Mouse (Mus musculus): Measurements from ENCODE around the gene Atp6v0e. TPM values are rescaled to one million over a fixed set of nuclear protein-coding genes. Genes with fewer than 3 reads are reported as not detected.

The Atp6v0e gene
- 176 and 193 TPM in 2 replicates for polyA plus RNA-seq (2016; fragmentation: Nextera tagmentation; extraction: Ambion mirVana)

DNA sequence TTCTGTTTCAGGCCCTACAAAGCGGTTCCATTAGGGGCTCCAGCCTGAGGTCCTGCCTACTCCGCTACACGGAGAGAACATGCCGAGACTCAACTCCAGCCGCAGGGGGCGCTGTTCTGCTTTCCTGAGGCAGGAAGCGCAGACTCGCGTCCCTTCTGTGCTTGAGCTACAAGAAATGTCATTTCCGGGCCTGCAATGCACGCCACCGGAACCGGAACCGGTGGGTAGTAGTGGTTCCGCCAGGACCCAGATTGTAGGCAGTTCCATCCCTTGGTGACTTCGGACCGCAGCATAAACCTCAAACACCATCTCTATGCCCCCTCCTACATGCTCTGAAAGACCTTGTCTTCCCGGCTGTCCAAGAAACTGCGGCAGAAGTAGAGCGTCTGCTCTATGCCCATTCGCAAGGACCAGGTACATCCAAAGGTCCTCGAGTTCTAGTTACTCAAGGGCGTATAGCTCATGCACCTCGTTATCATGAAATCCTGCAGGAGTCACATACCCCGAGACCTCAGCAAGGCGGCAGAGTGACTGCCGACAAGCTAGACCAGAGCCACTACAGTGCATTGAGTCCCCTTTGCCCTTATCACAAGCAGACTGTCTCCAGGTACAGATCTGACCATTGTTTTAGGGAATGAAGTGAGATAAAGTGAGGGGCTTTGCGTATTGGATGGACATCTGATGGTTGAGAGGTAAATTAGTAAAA, at the start of gene Atp6v0e:
TSS of gene Atp6v0e (plus strand) at position 254 of the 706 bp plus-strand sequence.
- H3K4me3 ChIP-seq = peak within 1 kb of the TSS; percentile 78
- WGBS = 2% methylated on average over 28 of the region's 28 CpGs
- no peaks in the 10 kb centered on the region for H3K36me3 ChIP-seq
- H3K9ac ChIP-seq = peak within 1 kb of the TSS; percentile 81
- peaks cover 33% of the 10 kb centered on the region for H3K4me1 ChIP-seq (replicated peaks)
- H3K4me2 ChIP-seq = peak within 1 kb of the TSS; percentile 95
- peak within 1 kb of the TSS; percentile 58; the same call in 1 of the 2 replicates for H3K27ac ChIP-seq (ENCODE audit: poor library complexity, severe bottlenecking)
- no peaks in the 10 kb centered on the region for H3K9me3 ChIP-seq (replicated peaks)
- H3K27me3 ChIP-seq (replicated peaks) = peaks cover 3% of the 10 kb centered on the region; the same call in 1 of the 2 replicates
- ATAC-seq (ENCODE audit: insufficient number of reproducible peaks, low FRiP score) = peak; percentile 72

DNA sequence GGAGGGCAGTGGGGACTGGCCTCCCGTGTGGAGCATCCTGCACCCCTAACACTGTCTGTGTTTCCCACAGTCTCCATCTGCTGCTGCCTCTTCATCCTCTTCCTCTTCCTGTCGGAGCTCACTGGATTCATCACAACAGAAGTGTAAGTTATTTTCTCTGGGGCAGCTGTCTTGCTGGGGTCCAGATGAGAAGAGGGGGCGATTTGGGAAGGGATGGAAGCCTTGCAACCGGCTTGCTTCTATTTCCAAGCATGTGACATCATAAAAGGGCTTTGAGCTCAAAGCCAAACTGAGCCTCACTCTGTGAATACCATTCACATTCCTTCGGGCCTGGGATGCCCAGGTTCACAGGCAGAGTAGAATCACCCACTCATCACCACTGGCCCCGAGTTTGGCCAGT, 48.7 kb upstream of the Atp6v0e start:
- Histone ChIP-seq H3K9me3 (replicated peaks) (no peaks in the 10 kb centered on the region), H3K4me2 (no peak overlapping the region), H3K27ac (ENCODE audit: poor library complexity, severe bottlenecking) (peak overlapping the region; percentile 29; the same call in 1 of the 2 replicates), H3K27me3 (replicated peaks) (no peaks in the 10 kb centered on the region), H3K36me3 (peaks cover 55% of the 10 kb centered on the region), H3K4me3 (no peak overlapping the region), H3K4me1 (replicated peaks) (peaks cover 46% of the 10 kb centered on the region), H3K9ac (no peak overlapping the region; the same call in 1 of the 2 replicates)
- WGBS = 68% methylated on average over 6 of the region's 6 CpGs
- ATAC-seq (ENCODE audit: insufficient number of reproducible peaks, low FRiP score) = no peak

DNA sequence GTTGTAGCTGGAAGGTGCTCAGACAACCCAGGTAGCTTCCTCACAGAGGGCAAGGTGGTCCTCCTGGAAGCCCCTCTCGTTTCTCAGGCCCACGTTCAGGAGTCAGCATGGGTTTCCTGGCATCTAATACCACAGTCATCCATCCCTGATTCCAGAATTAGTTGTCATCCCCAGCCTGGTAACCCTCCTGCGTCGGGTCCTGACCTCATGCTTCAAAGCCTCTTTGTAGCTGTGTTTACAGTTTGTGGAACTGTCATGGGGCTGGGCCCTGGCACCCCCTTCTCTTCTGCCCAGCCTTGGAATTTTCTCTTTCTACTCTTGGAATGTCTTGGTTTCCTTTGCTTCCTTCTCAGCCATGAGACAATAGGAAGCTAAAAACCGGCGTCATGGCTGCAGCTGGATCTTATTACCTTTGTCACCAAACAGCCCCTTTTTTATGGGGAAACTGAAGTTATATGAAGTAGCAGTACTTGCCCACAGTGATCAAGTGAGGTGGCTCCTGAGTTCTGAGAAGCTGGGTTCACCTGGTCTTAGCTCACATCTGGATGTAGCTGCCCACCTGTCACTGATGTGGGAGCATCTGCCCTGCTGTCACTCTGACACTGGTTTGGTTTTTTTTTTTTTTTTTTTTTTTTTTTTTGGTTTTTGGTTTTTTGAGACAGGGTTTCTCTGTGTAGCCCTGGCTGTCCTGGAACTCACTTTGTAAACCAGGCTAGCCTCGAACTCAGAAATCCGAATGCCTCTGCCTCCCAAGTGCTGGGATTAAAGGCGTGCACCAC, 48.1 kb upstream of the Atp6v0e start:
- no peak overlapping the region for H3K4me3 ChIP-seq
- 80% methylated on average over 9 of the region's 9 CpGs for WGBS
- no peak overlapping the region for H3K4me2 ChIP-seq
- no peaks in the 10 kb centered on the region for H3K9me3 ChIP-seq (replicated peaks)
- no peak overlapping the region for H3K27ac ChIP-seq (ENCODE audit: poor library complexity, severe bottlenecking)
- no peak for ATAC-seq (ENCODE audit: insufficient number of reproducible peaks, low FRiP score)
- peaks cover 43% of the 10 kb centered on the region for H3K4me1 ChIP-seq (replicated peaks)
- no peaks in the 10 kb centered on the region for H3K27me3 ChIP-seq (replicated peaks)
- no peak overlapping the region for H3K9ac ChIP-seq
- H3K36me3 ChIP-seq = peaks cover 55% of the 10 kb centered on the region

DNA sequence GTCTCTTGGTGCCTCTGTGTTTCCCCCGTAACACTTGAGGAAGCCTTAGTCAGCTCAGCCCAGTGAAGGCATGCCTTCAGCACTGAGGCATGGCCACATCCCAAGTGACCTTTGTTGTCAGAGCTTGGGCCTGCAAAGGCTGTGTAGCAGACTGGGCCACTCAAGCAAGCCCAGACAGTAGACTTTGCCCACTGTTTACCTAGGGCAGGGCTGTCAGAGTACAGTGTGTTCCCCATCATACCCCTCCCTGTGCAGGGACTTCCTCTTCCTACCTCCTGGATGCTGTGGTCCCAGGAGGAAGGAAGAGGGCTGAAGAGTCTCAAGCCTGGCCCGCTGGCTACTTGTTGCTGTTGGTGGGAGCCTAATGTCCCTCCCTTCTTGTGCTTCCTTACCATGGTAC, 46.3 kb upstream of the Atp6v0e start:
- no peak overlapping the region for H3K9ac ChIP-seq
- peaks cover 62% of the 10 kb centered on the region for H3K36me3 ChIP-seq
- no peak overlapping the region for H3K4me2 ChIP-seq
- H3K9me3 ChIP-seq (replicated peaks) = no peaks in the 10 kb centered on the region
- no peak overlapping the region for H3K27ac ChIP-seq (ENCODE audit: poor library complexity, severe bottlenecking)
- H3K4me3 ChIP-seq = no peak overlapping the region
- WGBS = 71% methylated on average over 2 of the region's 2 CpGs
- ATAC-seq (ENCODE audit: insufficient number of reproducible peaks, low FRiP score) = no peak
- no peaks in the 10 kb centered on the region for H3K27me3 ChIP-seq (replicated peaks)
- H3K4me1 ChIP-seq (replicated peaks) = peaks cover 29% of the 10 kb centered on the region

DNA sequence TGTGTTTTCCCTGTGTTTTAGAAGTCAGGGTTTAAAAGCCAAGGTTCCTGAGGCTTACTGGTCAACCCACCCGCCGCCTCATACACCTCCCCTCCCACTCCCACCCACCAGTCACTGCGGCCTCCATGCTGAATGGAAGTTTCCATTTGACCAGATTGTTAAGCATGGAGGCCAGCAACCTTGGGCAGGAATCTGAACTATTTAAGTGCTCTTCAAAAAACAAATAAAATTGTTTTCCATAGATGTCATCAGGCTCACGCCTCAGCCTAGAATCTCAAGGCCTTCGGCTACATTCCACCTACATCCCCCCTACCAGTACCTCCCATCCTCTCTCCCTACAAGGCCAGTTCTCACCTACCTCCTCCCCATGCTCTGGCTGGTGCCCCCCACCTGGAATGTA, 44.5 kb upstream of the Atp6v0e start:
- H3K36me3 ChIP-seq = peaks cover 61% of the 10 kb centered on the region
- no peak overlapping the region for H3K9ac ChIP-seq
- peaks cover 17% of the 10 kb centered on the region for H3K4me1 ChIP-seq (replicated peaks)
- H3K27me3 ChIP-seq (replicated peaks) = no peaks in the 10 kb centered on the region
- ATAC-seq (ENCODE audit: insufficient number of reproducible peaks, low FRiP score) = no peak
- H3K27ac ChIP-seq (ENCODE audit: poor library complexity, severe bottlenecking) = no peak overlapping the region
- no peak overlapping the region for H3K4me2 ChIP-seq
- H3K9me3 ChIP-seq (replicated peaks) = no peaks in the 10 kb centered on the region
- H3K4me3 ChIP-seq = no peak overlapping the region
- WGBS = 87% methylated on average over 5 of the region's 5 CpGs

DNA sequence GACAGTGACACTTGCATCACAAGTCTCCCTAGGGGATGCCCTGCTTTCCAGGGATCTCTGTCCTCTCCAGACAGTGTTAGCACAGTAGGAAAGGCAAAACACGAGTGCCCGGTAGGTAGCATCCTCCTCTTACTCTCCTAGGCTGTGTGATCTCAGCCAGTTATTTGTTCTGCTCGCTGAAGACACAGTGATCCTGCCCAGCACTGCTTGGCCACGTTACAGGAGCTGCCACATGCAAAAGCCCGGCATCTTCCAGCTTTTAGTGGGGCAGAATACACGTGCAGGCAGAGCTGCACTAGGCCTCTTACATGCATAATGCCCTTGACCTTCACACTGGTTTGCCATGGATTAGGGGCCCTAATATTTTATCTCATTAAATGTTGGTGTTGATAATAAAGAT, 43.5 kb upstream of the Atp6v0e start:
- no peak overlapping the region for H3K9ac ChIP-seq
- no peak overlapping the region for H3K4me3 ChIP-seq
- peaks cover 6% of the 10 kb centered on the region for H3K4me1 ChIP-seq (replicated peaks)
- no peaks in the 10 kb centered on the region for H3K9me3 ChIP-seq (replicated peaks)
- ATAC-seq (ENCODE audit: insufficient number of reproducible peaks, low FRiP score) = no peak
- WGBS = 82% methylated on average over 6 of the region's 6 CpGs
- H3K36me3 ChIP-seq = peaks cover 61% of the 10 kb centered on the region
- no peak overlapping the region for H3K4me2 ChIP-seq
- no peaks in the 10 kb centered on the region for H3K27me3 ChIP-seq (replicated peaks)
- H3K27ac ChIP-seq (ENCODE audit: poor library complexity, severe bottlenecking) = no peak overlapping the region

DNA sequence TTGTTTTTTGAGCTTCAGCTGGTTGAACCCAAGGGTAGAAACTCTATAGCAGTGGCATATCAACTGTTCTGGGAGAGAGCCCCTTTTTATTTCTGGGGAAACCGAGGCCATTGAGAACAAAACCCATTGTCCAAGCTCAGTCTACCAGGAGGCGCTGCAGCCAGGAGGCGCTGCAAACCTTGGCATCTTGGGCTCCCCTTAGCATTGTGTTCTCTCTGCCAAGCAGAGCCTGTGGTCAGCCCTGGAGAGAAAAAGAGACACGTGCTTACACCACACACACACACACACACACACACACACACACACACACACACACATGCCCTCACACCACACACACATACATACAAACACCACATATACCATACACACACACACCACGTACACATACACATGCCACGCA, 42.7 kb upstream of the Atp6v0e start:
- no peak for ATAC-seq (ENCODE audit: insufficient number of reproducible peaks, low FRiP score)
- 92% methylated on average over 6 of the region's 6 CpGs for WGBS
- no peak overlapping the region for H3K4me2 ChIP-seq
- H3K4me3 ChIP-seq = no peak overlapping the region
- H3K27ac ChIP-seq (ENCODE audit: poor library complexity, severe bottlenecking) = no peak overlapping the region
- H3K4me1 ChIP-seq (replicated peaks) = peaks cover 4% of the 10 kb centered on the region
- no peaks in the 10 kb centered on the region for H3K9me3 ChIP-seq (replicated peaks)
- H3K36me3 ChIP-seq = peaks cover 63% of the 10 kb centered on the region
- H3K9ac ChIP-seq = no peak overlapping the region
- H3K27me3 ChIP-seq (replicated peaks) = no peaks in the 10 kb centered on the region

DNA sequence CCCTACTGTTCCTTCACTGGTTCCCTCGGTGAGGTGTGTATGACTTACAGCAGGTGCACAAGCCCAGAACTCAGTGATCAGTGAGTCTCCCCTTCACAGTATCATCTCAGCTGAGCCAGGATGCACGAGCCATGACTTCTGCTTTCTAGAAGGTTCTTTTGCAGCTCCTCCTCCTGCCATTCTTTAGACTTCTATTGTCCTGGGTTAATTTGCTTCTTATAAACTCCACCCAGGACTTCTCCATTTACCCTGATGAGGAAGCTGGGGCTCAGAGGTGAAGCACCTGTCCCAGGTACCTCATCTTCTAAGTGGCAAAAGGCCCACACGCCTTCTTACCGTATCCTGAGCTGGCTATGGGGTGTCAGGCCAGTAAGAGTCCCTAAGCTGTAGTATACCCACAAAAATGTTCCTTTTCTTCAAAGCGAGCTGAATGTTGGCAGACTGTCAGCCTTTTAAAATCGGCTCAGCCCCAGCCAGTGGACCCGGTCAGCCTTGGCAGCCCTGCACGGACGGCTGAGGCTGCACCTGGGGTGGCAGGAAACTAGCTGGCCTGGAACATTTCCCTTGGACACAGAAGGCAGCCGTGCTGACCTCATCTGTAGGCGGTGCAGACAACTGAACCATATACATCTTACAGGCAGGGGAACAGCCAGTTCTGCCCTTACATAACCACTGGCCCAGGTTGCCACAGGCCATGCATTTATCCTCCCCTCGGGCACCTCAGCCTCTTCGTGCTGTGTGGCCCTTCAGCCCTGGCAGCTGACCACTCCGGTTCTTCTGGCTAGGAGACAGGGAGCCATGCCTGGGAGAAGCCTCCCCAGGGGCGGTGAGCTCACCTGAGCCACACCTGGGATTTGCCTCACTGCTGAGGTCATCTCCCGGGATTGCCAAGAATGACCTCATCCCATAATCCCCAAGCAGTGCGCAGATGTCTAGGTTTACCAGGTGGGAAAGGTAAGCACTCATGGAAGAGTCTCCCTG, 42.0 kb upstream of the Atp6v0e start:
- Histone ChIP-seq H3K27ac (ENCODE audit: poor library complexity, severe bottlenecking) (no peak overlapping the region), H3K4me2 (no peak overlapping the region), H3K4me3 (no peak overlapping the region), H3K4me1 (replicated peaks) (peaks cover 4% of the 10 kb centered on the region), H3K36me3 (peaks cover 65% of the 10 kb centered on the region), H3K9me3 (replicated peaks) (no peaks in the 10 kb centered on the region), H3K9ac (no peak overlapping the region), H3K27me3 (replicated peaks) (no peaks in the 10 kb centered on the region)
- WGBS = 86% methylated on average over 17 of the region's 17 CpGs
- ATAC-seq (ENCODE audit: insufficient number of reproducible peaks, low FRiP score) = no peak

DNA sequence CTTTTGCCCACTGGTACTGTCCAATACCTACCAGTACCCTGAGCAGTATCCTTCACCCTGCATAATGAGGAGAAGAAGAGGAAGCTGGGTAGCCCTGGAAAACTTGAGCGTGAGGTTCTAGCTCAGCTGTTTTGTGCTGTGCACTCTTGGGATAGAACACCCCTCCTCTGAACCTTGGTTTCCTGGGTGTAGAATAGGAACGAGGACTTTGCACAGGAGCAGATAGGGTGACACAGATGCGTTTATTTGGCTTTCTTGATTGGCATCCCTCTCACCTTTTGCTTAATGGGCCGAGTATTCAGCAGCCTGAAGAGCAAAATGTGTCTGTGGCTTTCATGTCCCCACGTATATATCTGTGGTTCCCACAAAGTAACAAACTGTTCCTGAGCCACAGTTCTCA, 41.1 kb upstream of the Atp6v0e start:
- no peak overlapping the region for H3K4me2 ChIP-seq
- peaks cover 4% of the 10 kb centered on the region for H3K4me1 ChIP-seq (replicated peaks)
- no peak for ATAC-seq (ENCODE audit: insufficient number of reproducible peaks, low FRiP score)
- WGBS = 84% methylated on average over 5 of the region's 5 CpGs
- H3K9ac ChIP-seq = no peak overlapping the region
- H3K27me3 ChIP-seq (replicated peaks) = no peaks in the 10 kb centered on the region
- no peak overlapping the region for H3K27ac ChIP-seq (ENCODE audit: poor library complexity, severe bottlenecking)
- peaks cover 64% of the 10 kb centered on the region for H3K36me3 ChIP-seq
- H3K4me3 ChIP-seq = no peak overlapping the region
- H3K9me3 ChIP-seq (replicated peaks) = no peaks in the 10 kb centered on the region

DNA sequence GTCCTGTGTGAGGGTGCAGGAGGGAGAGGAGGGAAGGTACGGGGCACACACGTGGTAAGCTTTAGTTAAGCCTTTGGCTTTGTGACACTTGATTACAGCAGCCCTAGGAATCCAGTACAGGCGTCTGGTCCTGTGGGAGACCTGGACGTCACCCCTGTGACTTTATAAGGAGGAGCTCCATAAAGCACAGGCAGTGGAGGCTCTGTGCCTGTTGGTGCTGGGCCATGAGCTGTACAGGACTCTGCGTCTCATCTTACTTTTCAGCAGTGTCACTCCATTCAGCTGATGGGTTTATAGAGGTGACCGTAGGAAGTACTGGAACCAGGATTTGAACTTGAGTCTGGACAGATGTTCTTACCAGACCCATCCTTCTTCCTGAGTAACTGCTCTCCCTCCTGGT, 39.0 kb upstream of the Atp6v0e start:
- H3K4me3 ChIP-seq = no peak overlapping the region
- H3K9me3 ChIP-seq (replicated peaks) = no peaks in the 10 kb centered on the region
- H3K27me3 ChIP-seq (replicated peaks) = no peaks in the 10 kb centered on the region
- no peak for ATAC-seq (ENCODE audit: insufficient number of reproducible peaks, low FRiP score)
- WGBS = 85% methylated on average over 6 of the region's 6 CpGs
- no peak overlapping the region for H3K27ac ChIP-seq (ENCODE audit: poor library complexity, severe bottlenecking)
- H3K9ac ChIP-seq = no peak overlapping the region
- peaks cover 73% of the 10 kb centered on the region for H3K36me3 ChIP-seq
- no peaks in the 10 kb centered on the region for H3K4me1 ChIP-seq (replicated peaks)
- no peak overlapping the region for H3K4me2 ChIP-seq

DNA sequence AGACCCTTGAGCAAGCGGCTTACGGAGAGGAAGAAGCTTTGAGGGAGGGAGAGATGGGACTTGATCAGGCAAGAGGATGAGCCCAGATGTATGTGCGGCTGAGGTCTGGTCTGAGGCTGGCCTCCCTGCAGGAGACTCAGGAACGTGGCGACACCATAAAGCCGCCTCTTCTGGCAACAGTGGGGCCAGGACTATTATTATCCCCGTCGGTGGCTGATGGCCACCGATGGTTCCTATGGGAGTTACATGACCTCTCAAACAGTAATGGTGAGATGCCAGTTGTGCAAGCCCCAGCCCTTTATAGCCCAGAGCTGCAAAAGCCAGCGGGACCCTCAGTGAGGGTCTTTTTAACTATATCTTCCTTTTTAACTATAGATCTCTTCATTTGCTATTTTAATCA, 38.0 kb upstream of the Atp6v0e start:
- Histone ChIP-seq H3K4me1 (replicated peaks) (no peaks in the 10 kb centered on the region), H3K4me2 (no peak overlapping the region), H3K27ac (ENCODE audit: poor library complexity, severe bottlenecking) (no peak overlapping the region), H3K9ac (no peak overlapping the region), H3K27me3 (replicated peaks) (no peaks in the 10 kb centered on the region), H3K9me3 (replicated peaks) (no peaks in the 10 kb centered on the region), H3K4me3 (no peak overlapping the region), H3K36me3 (peaks cover 75% of the 10 kb centered on the region)
- 86% methylated on average over 10 of the region's 10 CpGs for WGBS
- no peak for ATAC-seq (ENCODE audit: insufficient number of reproducible peaks, low FRiP score)

Measured in heart, embryonic 12.5 days (tissue).